Mouse (Mus musculus): ENCODE measurements around the gene Prph2. TPM values are rescaled to one million over a fixed set of nuclear protein-coding genes. Genes with fewer than 3 reads are reported as not detected.

Gene Prph2
- total RNA-seq, 2 experiments from 2014 or later, result not detected

GRCm38 (mm10) chr17:46890116-46890815, 20.0 kb upstream of the Prph2 start, which contains the start of gene Tbcc:
Tbcc (plus strand) TSS chr17:46890684.
- DNase-seq (ENCODE audit: extremely low spot score in 1 of 2, low spot score in 1 of 2), result peak; percentile 89 to 95

GRCm38 (mm10) chr17:46890843-46891594, 19.2 kb upstream of the Prph2 start:
- peak; percentile 17 to 41 for DNase-seq (ENCODE audit: extremely low spot score in 1 of 2, low spot score in 1 of 2)

- DNase-seq (ENCODE audit: extremely low spot score in 1 of 2, low spot score in 1 of 2), result no peak
Measured at GRCm38 (mm10) chr17:46895426-46895825, 14.8 kb upstream of the Prph2 start.

GRCm38 (mm10) chr17:46897221-46897950, 12.9 kb upstream of the Prph2 start:
- DNase-seq (ENCODE audit: extremely low spot score in 1 of 2, low spot score in 1 of 2), result no peak

GRCm38 (mm10) chr17:46900941-46901340, 9.3 kb upstream of the Prph2 start:
- DNase-seq (ENCODE audit: extremely low spot score in 1 of 2, low spot score in 1 of 2), result no peak

- peak; percentile 54 to 76 for DNase-seq (ENCODE audit: extremely low spot score in 1 of 2, low spot score in 1 of 2)
Measured at GRCm38 (mm10) chr17:46903876-46904490, 6.3 kb upstream of the Prph2 start.

GRCm38 (mm10) chr17:46912331-46912730, 2.1 kb downstream of the Prph2 start:
- DNase-seq (ENCODE audit: extremely low spot score in 1 of 2, low spot score in 1 of 2), result no peak

- no peak for DNase-seq (ENCODE audit: extremely low spot score in 1 of 2, low spot score in 1 of 2)
Measured at GRCm38 (mm10) chr17:46915129-46915528, 4.9 kb downstream of the Prph2 start.

- no peak for DNase-seq (ENCODE audit: extremely low spot score in 1 of 2, low spot score in 1 of 2)
Measured at GRCm38 (mm10) chr17:46918951-46919350, 8.7 kb downstream of the Prph2 start.

- DNase-seq (ENCODE audit: extremely low spot score in 1 of 2, low spot score in 1 of 2), result no peak
Measured at GRCm38 (mm10) chr17:46920855-46921254, 10.6 kb downstream of the Prph2 start.

- DNase-seq (ENCODE audit: extremely low spot score in 1 of 2, low spot score in 1 of 2), result no peak
Measured at GRCm38 (mm10) chr17:46926192-46926591, 15.9 kb downstream of the Prph2 start.

- DNase-seq (ENCODE audit: extremely low spot score in 1 of 2, low spot score in 1 of 2), result no peak
Measured at GRCm38 (mm10) chr17:46926941-46927340, 16.7 kb downstream of the Prph2 start.

- no peak for DNase-seq (ENCODE audit: extremely low spot score in 1 of 2, low spot score in 1 of 2)
Measured at GRCm38 (mm10) chr17:46927781-46928180, 17.5 kb downstream of the Prph2 start.

- no peak for DNase-seq (ENCODE audit: extremely low spot score in 1 of 2, low spot score in 1 of 2)
Measured at GRCm38 (mm10) chr17:46929277-46929676, 19.0 kb downstream of the Prph2 start.

- DNase-seq (ENCODE audit: extremely low spot score in 1 of 2, low spot score in 1 of 2), result no peak
Measured at GRCm38 (mm10) chr17:46929897-46930296, 19.6 kb downstream of the Prph2 start.

- no peak for DNase-seq (ENCODE audit: extremely low spot score in 1 of 2, low spot score in 1 of 2)
Measured at GRCm38 (mm10) chr17:46932961-46933360, 22.7 kb downstream of the Prph2 start.

GRCm38 (mm10) chr17:46933557-46934348, 23.5 kb downstream of the Prph2 start:
- DNase-seq (ENCODE audit: extremely low spot score in 1 of 2, low spot score in 1 of 2), result peak in 1 of 2 experiments; percentile 71

GRCm38 (mm10) chr17:46940461-46940860, 30.2 kb downstream of the Prph2 start:
- no peak for DNase-seq (ENCODE audit: extremely low spot score in 1 of 2, low spot score in 1 of 2)

GRCm38 (mm10) chr17:46942421-46942820, 32.2 kb downstream of the Prph2 start:
- no peak for DNase-seq (ENCODE audit: extremely low spot score in 1 of 2, low spot score in 1 of 2)

GRCm38 (mm10) chr17:46946276-46946675, 36.0 kb downstream of the Prph2 start:
- DNase-seq (ENCODE audit: extremely low spot score in 1 of 2, low spot score in 1 of 2), result no peak

Measured in layer of hippocampus, postnatal 25 days (tissue).